Mouse (Mus musculus): ENCODE results near the gene Hormad1. TPM values are rescaled to one million over a fixed set of nuclear protein-coding genes. Genes with fewer than 3 reads are reported as not detected.

The Hormad1 gene
- polyA plus RNA-seq, 1 experiment from 2014 or later: not detected

GRCm38 (mm10) chr3:95635636-95636035 lies 76.2 kb downstream of the Hormad1 start:
- 0 out of 2 replicates have a peak overlapping the region, but pooled peaks have one; percentile 27 for H3K27ac ChIP-seq (ENCODE audit: low read length)
- WGBS: 69% methylated on average over 4 of the region's 4 CpGs
- peaks cover 30% of the 10 kb centered on the region for H3K36me3 ChIP-seq (ENCODE audit: control insufficient read depth, insufficient read depth)

GRCm38 (mm10) chr3:95636072-95636471 lies 76.6 kb downstream of the Hormad1 start:
- Histone ChIP-seq H3K36me3 (ENCODE audit: control insufficient read depth, insufficient read depth) (peaks cover 26% of the 10 kb centered on the region), H3K27me3 (ENCODE audit: control insufficient read depth, insufficient read depth, low read length) (no peaks in the 10 kb centered on the region), H3K9ac (ENCODE audit: low read length) (no peak overlapping the region), H3K4me1 (ENCODE audit: control insufficient read depth, insufficient read depth, low read length) (no peaks in the 10 kb centered on the region), H3K4me3 (ENCODE audit: low read length) (no peak overlapping the region), H3K9me3 (replicated peaks; ENCODE audit: control insufficient read depth, low read length) (no peaks in the 10 kb centered on the region), H3K27ac (ENCODE audit: low read length) (no peak overlapping the region), H3K4me2 (ENCODE audit: low read depth, low read length) (no peak overlapping the region)
- no peak for ATAC-seq (replicated peaks; ENCODE audit: extremely low read depth, insufficient read depth, low FRiP score)
- WGBS: 57% methylated on average over 4 of the region's 4 CpGs

More at GRCm38 (mm10) chr3:95635636-95636035, 76.2 kb downstream of the Hormad1 start:
- Histone ChIP-seq H3K27me3 (ENCODE audit: control insufficient read depth, insufficient read depth, low read length) (no peaks in the 10 kb centered on the region), H3K4me2 (ENCODE audit: low read depth, low read length) (no peak overlapping the region), H3K9me3 (replicated peaks; ENCODE audit: control insufficient read depth, low read length) (no peaks in the 10 kb centered on the region), H3K9ac (ENCODE audit: low read length) (no peak overlapping the region), H3K4me1 (ENCODE audit: control insufficient read depth, insufficient read depth, low read length) (no peaks in the 10 kb centered on the region), H3K4me3 (ENCODE audit: low read length) (no peak overlapping the region)
- no peak for ATAC-seq (replicated peaks; ENCODE audit: extremely low read depth, insufficient read depth, low FRiP score)

Other genes starting within 250 kb of the Hormad1 start
- gene Cers2, start 244.9 kb upstream of the Hormad1 start, polyA plus RNA-seq (2015; fragmentation: Nextera tagmentation; extraction: Ambion mirVana): 139 and 145 TPM in 2 replicates
- gene Setdb1, start 202.5 kb upstream of the Hormad1 start, polyA plus RNA-seq (2015; fragmentation: Nextera tagmentation; extraction: Ambion mirVana): 20.1 and 21.5 TPM in 2 replicates
- gene 4930558C23Rik, start 156.8 kb upstream of the Hormad1 start, polyA plus RNA-seq (2015; fragmentation: Nextera tagmentation; extraction: Ambion mirVana): not detected in 2 replicates
- 30.6 and 32.1 TPM in 2 replicates for gene Arnt, start 125.3 kb upstream of the Hormad1 start, polyA plus RNA-seq (2015; fragmentation: Nextera tagmentation; extraction: Ambion mirVana)
- gene Ctsk, start 60.4 kb upstream of the Hormad1 start, polyA plus RNA-seq (2015; fragmentation: Nextera tagmentation; extraction: Ambion mirVana): 17.4 and 18.4 TPM in 2 replicates
- 18.8 and 22.8 TPM in 2 replicates for gene Ctss, start 32.9 kb upstream of the Hormad1 start, polyA plus RNA-seq (2015; fragmentation: Nextera tagmentation; extraction: Ambion mirVana)
- 25.7 and 27.9 TPM in 2 replicates for gene Golph3l, start 29.3 kb downstream of the Hormad1 start, polyA plus RNA-seq (2015; fragmentation: Nextera tagmentation; extraction: Ambion mirVana)
- gene Ensa, start 65.3 kb downstream of the Hormad1 start, polyA plus RNA-seq (2015; fragmentation: Nextera tagmentation; extraction: Ambion mirVana): 51.1 and 53.0 TPM in 2 replicates
- 31.9 and 38.3 TPM in 2 replicates for gene Mcl1, start 99.1 kb downstream of the Hormad1 start, polyA plus RNA-seq (2015; fragmentation: Nextera tagmentation; extraction: Ambion mirVana)
- gene Adamtsl4, start 128.2 kb downstream of the Hormad1 start, polyA plus RNA-seq (2015; fragmentation: Nextera tagmentation; extraction: Ambion mirVana): 8.5 and 13.7 TPM in 2 replicates
- gene Ecm1, start 179.9 kb downstream of the Hormad1 start, polyA plus RNA-seq (2015; fragmentation: Nextera tagmentation; extraction: Ambion mirVana): 44.1 and 49.2 TPM in 2 replicates
- 41.3 and 43.3 TPM in 2 replicates for gene Tars2, start 200.5 kb downstream of the Hormad1 start, polyA plus RNA-seq (2015; fragmentation: Nextera tagmentation; extraction: Ambion mirVana)